Mouse (Mus musculus) layer of hippocampus, adult 11-12 months (tissue): ENCODE results near the gene Slc12a1.
"Not testable (repeated sequence)": the region's sequence is repeated elsewhere in the genome, so short reads cannot be mapped to it uniquely, and the experiment has no call there.

ENCODE experiments used
- DNase-seq: peaks from one replicate; pipeline ENCODE4 v3.0.0; 2022; ENCODE audit warnings: low spot score

The Slc12a1 gene

GRCm38 (mm10) chr2:125152388-125152787 lies at the start of gene Slc12a1:
Gene Slc12a1 (plus strand): TSS chr2:125152505.
- no peak for DNase-seq

GRCm38 (mm10) chr2:125104491-125104890 lies 47.8 kb upstream of the Slc12a1 start:
- not testable (repeated sequence) for DNase-seq

GRCm38 (mm10) chr2:125106536-125106935 lies 45.8 kb upstream of the Slc12a1 start:
- DNase-seq = not testable (repeated sequence)

GRCm38 (mm10) chr2:125119381-125120110 lies 32.8 kb upstream of the Slc12a1 start:
- peak; percentile 70 for DNase-seq

- DNase-seq = no peak
Observed at GRCm38 (mm10) chr2:125122288-125122623, 30.0 kb upstream of the Slc12a1 start.

GRCm38 (mm10) chr2:125122624-125123476 lies 29.5 kb upstream of the Slc12a1 start:
- DNase-seq = peak; percentile 55

GRCm38 (mm10) chr2:125123477-125123852 lies 28.8 kb upstream of the Slc12a1 start, which contains the start of gene Myef2:
Gene Myef2 (minus strand): TSS chr2:125123661.
- DNase-seq = peak; percentile 77

GRCm38 (mm10) chr2:125125824-125126223 lies 26.5 kb upstream of the Slc12a1 start:
- no peak for DNase-seq

- DNase-seq = no peak
Observed at GRCm38 (mm10) chr2:125126792-125127191, 25.5 kb upstream of the Slc12a1 start.

- no peak for DNase-seq
Observed at GRCm38 (mm10) chr2:125134113-125134512, 18.2 kb upstream of the Slc12a1 start.

GRCm38 (mm10) chr2:125135903-125136811 lies 16.1 kb upstream of the Slc12a1 start, which contains the start of gene Ctxn2:
Gene Ctxn2 (plus strand): TSS chr2:125136692.
- DNase-seq = peak; percentile 35

- DNase-seq = no peak
Observed at GRCm38 (mm10) chr2:125136846-125137245, 15.5 kb upstream of the Slc12a1 start.

GRCm38 (mm10) chr2:125142336-125142735 lies 10.0 kb upstream of the Slc12a1 start:
- DNase-seq = no peak

GRCm38 (mm10) chr2:125154294-125154693 lies 2.0 kb downstream of the Slc12a1 start:
- DNase-seq = no peak

- no peak for DNase-seq
Observed at GRCm38 (mm10) chr2:125155504-125155903, 3.2 kb downstream of the Slc12a1 start.

GRCm38 (mm10) chr2:125162012-125162470 lies 9.7 kb downstream of the Slc12a1 start:
- no peak for DNase-seq

- DNase-seq = peak; percentile 53
Observed at GRCm38 (mm10) chr2:125178225-125178798, 26.0 kb downstream of the Slc12a1 start.

GRCm38 (mm10) chr2:125187904-125188303 lies 35.6 kb downstream of the Slc12a1 start:
- no peak for DNase-seq

- DNase-seq = peak; percentile 72
Observed at GRCm38 (mm10) chr2:125189197-125189596, 36.9 kb downstream of the Slc12a1 start.

GRCm38 (mm10) chr2:125192905-125193304 lies 40.6 kb downstream of the Slc12a1 start:
- DNase-seq = no peak

GRCm38 (mm10) chr2:125196771-125197170 lies 44.5 kb downstream of the Slc12a1 start:
- DNase-seq = peak; percentile 8
